Mouse (Mus musculus): ENCODE results near the gene Lhx3.

Lhx3 gene

GRCm38 (mm10) chr2:26201926-26202848 is 5.9 kb downstream of the Lhx3 start:
- no peak for DNase-seq (ENCODE audit: low spot score)

GRCm38 (mm10) chr2:26198488-26198887 is 9.6 kb downstream of the Lhx3 start:
- no peak for DNase-seq (ENCODE audit: low spot score)

- no peak for DNase-seq (ENCODE audit: low spot score)
Observed at GRCm38 (mm10) chr2:26194552-26195339, 13.3 kb downstream of the Lhx3 start.

- no peak for DNase-seq (ENCODE audit: low spot score)
Observed at GRCm38 (mm10) chr2:26188517-26188916, 19.6 kb downstream of the Lhx3 start.

- no peak for DNase-seq (ENCODE audit: low spot score)
Observed at GRCm38 (mm10) chr2:26184352-26184751, 23.7 kb downstream of the Lhx3 start.

GRCm38 (mm10) chr2:26182646-26183045 is 25.4 kb downstream of the Lhx3 start:
- DNase-seq (ENCODE audit: low spot score) = no peak

GRCm38 (mm10) chr2:26177189-26177588 is 30.9 kb downstream of the Lhx3 start:
- no peak for DNase-seq (ENCODE audit: low spot score)

GRCm38 (mm10) chr2:26176731-26177130 is 31.4 kb downstream of the Lhx3 start:
- DNase-seq (ENCODE audit: low spot score) = no peak

- no peak for DNase-seq (ENCODE audit: low spot score)
Observed at GRCm38 (mm10) chr2:26175191-26175590, 32.9 kb downstream of the Lhx3 start.

GRCm38 (mm10) chr2:26172166-26172565 is 35.9 kb downstream of the Lhx3 start:
- DNase-seq (ENCODE audit: low spot score) = no peak

GRCm38 (mm10) chr2:26170376-26170775 is 37.7 kb downstream of the Lhx3 start:
- no peak for DNase-seq (ENCODE audit: low spot score)

GRCm38 (mm10) chr2:26168843-26169579 is 39.1 kb downstream of the Lhx3 start:
- DNase-seq (ENCODE audit: low spot score) = no peak

- DNase-seq (ENCODE audit: low spot score) = no peak
Observed at GRCm38 (mm10) chr2:26166890-26167289, 41.2 kb downstream of the Lhx3 start.

GRCm38 (mm10) chr2:26158064-26158463 is 50.0 kb downstream of the Lhx3 start:
- DNase-seq (ENCODE audit: low spot score) = no peak

- DNase-seq (ENCODE audit: low spot score) = no peak
Observed at GRCm38 (mm10) chr2:26156191-26156977, 51.7 kb downstream of the Lhx3 start.

- no peak for DNase-seq (ENCODE audit: low spot score)
Observed at GRCm38 (mm10) chr2:26155737-26156136, 52.4 kb downstream of the Lhx3 start.

GRCm38 (mm10) chr2:26154586-26154985 is 53.5 kb downstream of the Lhx3 start:
- no peak for DNase-seq (ENCODE audit: low spot score)

- no peak for DNase-seq (ENCODE audit: low spot score)
Observed at GRCm38 (mm10) chr2:26153909-26154340, 54.2 kb downstream of the Lhx3 start.

- DNase-seq (ENCODE audit: low spot score) = no peak
Observed at GRCm38 (mm10) chr2:26153295-26153694, 54.8 kb downstream of the Lhx3 start.
